Mouse (Mus musculus): ENCODE data around the gene Chic2. TPM values are rescaled to one million over a fixed set of nuclear protein-coding genes. Genes with fewer than 3 reads are reported as not detected.

The Chic2 gene
- total RNA-seq, 4 experiments from 2014 or later = 11.9 to 15.4 (median 13.0) TPM

- DNase-seq (ENCODE audit: low spot score in 2 of 2) = no peak
These were observed 69.1 kb downstream of the Chic2 start for GRCm38 (mm10) chr5:74975507-74975906.

GRCm38 (mm10) chr5:74974726-74975411 lies 69.7 kb downstream of the Chic2 start:
- DNase-seq (ENCODE audit: low spot score in 2 of 2) = peak; percentile 61 to 74

GRCm38 (mm10) chr5:74974061-74974581 lies 70.5 kb downstream of the Chic2 start:
- peak; percentile 31 to 41 for DNase-seq (ENCODE audit: low spot score in 2 of 2)

GRCm38 (mm10) chr5:74971418-74971817 lies 73.2 kb downstream of the Chic2 start:
- peak; percentile 37 to 39 for DNase-seq (ENCODE audit: low spot score in 2 of 2)

GRCm38 (mm10) chr5:74969341-74969740 lies 75.2 kb downstream of the Chic2 start:
- no peak for DNase-seq (ENCODE audit: low spot score in 2 of 2)

GRCm38 (mm10) chr5:74967882-74968281 lies 76.7 kb downstream of the Chic2 start:
- no peak for DNase-seq (ENCODE audit: low spot score in 2 of 2)

GRCm38 (mm10) chr5:74966891-74967290 lies 77.7 kb downstream of the Chic2 start:
- DNase-seq (ENCODE audit: low spot score in 2 of 2) = no peak

- no peak for DNase-seq (ENCODE audit: low spot score in 2 of 2)
These were observed 81.8 kb downstream of the Chic2 start for GRCm38 (mm10) chr5:74962771-74963170.

- DNase-seq (ENCODE audit: low spot score in 2 of 2) = peak; percentile 26 to 32
These were observed 83.6 kb downstream of the Chic2 start for GRCm38 (mm10) chr5:74960840-74961543.

GRCm38 (mm10) chr5:74960306-74960705 lies 84.3 kb downstream of the Chic2 start:
- no peak for DNase-seq (ENCODE audit: low spot score in 2 of 2)

- no peak for DNase-seq (ENCODE audit: low spot score in 2 of 2)
These were observed 87.1 kb downstream of the Chic2 start for GRCm38 (mm10) chr5:74957293-74958076.

- no peak for DNase-seq (ENCODE audit: low spot score in 2 of 2)
These were observed 88.2 kb downstream of the Chic2 start for GRCm38 (mm10) chr5:74956335-74956734.

- no peak for DNase-seq (ENCODE audit: low spot score in 2 of 2)
These were observed 89.0 kb downstream of the Chic2 start for GRCm38 (mm10) chr5:74955565-74955964.

GRCm38 (mm10) chr5:74952938-74953337 lies 91.6 kb downstream of the Chic2 start:
- DNase-seq (ENCODE audit: low spot score in 2 of 2) = no peak

GRCm38 (mm10) chr5:74951375-74951774 lies 93.2 kb downstream of the Chic2 start:
- DNase-seq (ENCODE audit: low spot score in 2 of 2) = no peak

- no peak for DNase-seq (ENCODE audit: low spot score in 2 of 2)
These were observed 95.3 kb downstream of the Chic2 start for GRCm38 (mm10) chr5:74949298-74949697.

GRCm38 (mm10) chr5:74948482-74948881 lies 96.1 kb downstream of the Chic2 start:
- no peak for DNase-seq (ENCODE audit: low spot score in 2 of 2)

Other genes with a start within 250 kb of the Chic2 start
- not detected for gene Gsx2, start 30.8 kb upstream of the Chic2 start, total RNA-seq (2022)
- gene Pdgfra, start 107.5 kb upstream of the Chic2 start, total RNA-seq (2022) = 10 to 100 TPM in 3 of 4 experiments, 1 to 10 TPM in 1; 7.0 to 18.1 (median 11.2) TPM